Mouse (Mus musculus) brain, embryonic 14.5 days (tissue): Measurements from ENCODE around the gene Emsy.

ENCODE experiments used
- CTCF ChIP-seq: fragments of 200-500 bp; IDR thresholded peaks from 2 replicates; pipeline ENCODE4 v1.5.1; 2012; ENCODE audit warnings: inconsistent platforms, mild to moderate bottlenecking, moderate library complexity, borderline replicate concordance; ENCODE audit not compliant: insufficient read depth, insufficient read length; ENCODE audit errors: extremely low read depth
- POLR2A ChIP-seq: fragments of 200-500 bp; IDR thresholded peaks from 2 replicates; pipeline ENCODE4 v1.6.1; 2012; ENCODE audit warnings: mild to moderate bottlenecking, inconsistent platforms, borderline replicate concordance; ENCODE audit not compliant: poor library complexity, insufficient read depth, insufficient read length, severe bottlenecking; ENCODE audit errors: extremely low read depth

DNA sequence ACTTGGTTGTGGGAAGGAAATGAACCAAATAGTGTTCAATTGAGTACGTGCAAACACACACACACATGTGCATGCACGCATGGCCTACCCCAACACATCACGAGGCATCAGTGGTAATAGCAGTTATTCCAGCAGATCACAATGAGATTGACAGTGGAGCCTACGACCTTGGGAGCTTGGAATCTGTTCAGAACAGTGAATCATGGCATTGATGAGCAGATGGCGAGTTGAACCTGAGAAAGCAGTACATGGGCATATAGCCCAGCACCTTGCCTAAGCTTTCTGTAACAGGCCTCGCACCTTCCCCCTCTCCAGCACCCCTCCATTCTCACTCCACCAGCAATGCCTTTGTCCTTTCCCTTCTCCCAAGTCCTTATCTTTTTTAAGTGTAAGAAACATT lies 9.1 kb upstream of the Emsy start:
- TF ChIP-seq POLR2A: no peak
- no peak for TF ChIP-seq CTCF
